Mouse (Mus musculus): Measurements from ENCODE around the gene Fam25c.

DNA sequence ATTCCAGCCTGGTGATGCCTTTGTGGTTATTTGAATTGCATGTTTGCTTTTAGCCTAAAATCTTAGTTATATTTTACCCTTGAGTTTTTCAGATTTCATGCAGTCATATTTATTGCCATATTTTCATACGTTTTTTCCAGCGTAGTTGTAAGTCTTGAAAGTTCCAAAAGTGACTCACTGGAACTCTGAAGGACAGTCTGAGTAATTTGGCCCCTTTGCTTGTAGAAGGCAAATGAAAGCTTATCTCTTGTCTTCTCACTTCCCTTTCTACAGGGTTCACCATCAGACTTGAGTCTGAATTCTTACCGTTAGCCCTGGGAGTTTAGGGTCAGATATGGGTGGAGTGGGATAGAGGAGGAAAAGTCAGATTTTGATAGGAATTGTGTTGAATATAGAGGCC, 28.6 kb downstream of the Fam25c start:
- TF ChIP-seq USF1 (IDR thresholded peaks at IDR 0.05; ENCODE audit: low read depth, low read length) (no peak), NRF1 (IDR thresholded peaks at IDR 0.05; ENCODE audit: low read depth, low read length) (no peak), MXI1 (IDR thresholded peaks at IDR 0.05; ENCODE audit: low read depth, low read length) (no peak), POLR2A (IDR thresholded peaks at IDR 0.05; ENCODE audit: low read depth, low read length) (no peak), TCF12 (IDR thresholded peaks at IDR 0.05; ENCODE audit: low read depth, low read length) (no peak), HCFC1 (IDR thresholded peaks at IDR 0.05; ENCODE audit: low read depth, low read length) (no peak), E2F4 (IDR thresholded peaks at IDR 0.05; ENCODE audit: insufficient replicate concordance, low read depth, low read length) (no peak), CTCF (conservative IDR thresholded peaks at IDR 0.05 in 1 of 2, IDR thresholded peaks at IDR 0.05 in 1 of 2; ENCODE audit: low read depth in 2 of 2, low read length in 2 of 2) (no peak), ELF1 (IDR thresholded peaks at IDR 0.05; ENCODE audit: low read depth, low read length) (no peak), MAX (IDR thresholded peaks at IDR 0.05; ENCODE audit: low read length) (no peak), MYC (IDR thresholded peaks at IDR 0.05; ENCODE audit: low read depth, low read length) (no peak), MAZ (IDR thresholded peaks at IDR 0.05; ENCODE audit: low read depth, low read length) (no peak), ZKSCAN1 (IDR thresholded peaks at IDR 0.05; ENCODE audit: borderline replicate concordance, low read depth, low read length) (no peak), MAFK (IDR thresholded peaks at IDR 0.05; ENCODE audit: insufficient replicate concordance, low read length) (no peak)
